Mouse (Mus musculus): ENCODE measurements around the gene Nudt6. TPM values are rescaled to one million over a fixed set of nuclear protein-coding genes. Genes with fewer than 3 reads are reported as not detected.
A peak's percentile ranks its signal among the peaks of the same experiment; 100 is the strongest.

The Nudt6 gene
- polyA plus RNA-seq, 1 experiment from 2014 or later = 5.9 TPM

GRCm38 (mm10) chr3:37414413-37414960, 5.5 kb downstream of the Nudt6 start:
- H3K4me1 ChIP-seq = peaks cover 9% of the 10 kb centered on the region
- no peak overlapping the region for H3K4me2 ChIP-seq (replicated peaks)
- no peaks in the 10 kb centered on the region for H3K36me3 ChIP-seq
- H3K4me3 ChIP-seq = no peak overlapping the region
- H3K27me3 ChIP-seq = no peaks in the 10 kb centered on the region
- no peak overlapping the region for H3K27ac ChIP-seq (replicated peaks)
- H3K9ac ChIP-seq (replicated peaks) = no peak overlapping the region
- H3K9me3 ChIP-seq = no peaks in the 10 kb centered on the region
- no peak for ATAC-seq (replicated peaks)
- 50% methylated on average over 14 of the region's 14 CpGs for WGBS

- Histone ChIP-seq H3K9me3 (no peaks in the 10 kb centered on the region), H3K4me1 (peaks cover 3% of the 10 kb centered on the region), H3K36me3 (no peaks in the 10 kb centered on the region), H3K27me3 (no peaks in the 10 kb centered on the region), H3K4me2 (replicated peaks) (no peak overlapping the region), H3K27ac (replicated peaks) (no peak overlapping the region), H3K9ac (replicated peaks) (no peak overlapping the region), H3K4me3 (no peak overlapping the region)
- 94% methylated on average over 3 of the region's 3 CpGs for WGBS
- no peak for ATAC-seq (replicated peaks)
Observed at GRCm38 (mm10) chr3:37413446-37413845, 6.6 kb downstream of the Nudt6 start.

- Histone ChIP-seq H3K27ac (replicated peaks) (no peak overlapping the region), H3K27me3 (no peaks in the 10 kb centered on the region), H3K4me3 (no peak overlapping the region), H3K9ac (replicated peaks) (no peak overlapping the region), H3K4me2 (replicated peaks) (no peak overlapping the region), H3K4me1 (no peaks in the 10 kb centered on the region), H3K9me3 (no peaks in the 10 kb centered on the region), H3K36me3 (no peaks in the 10 kb centered on the region)
- no peak for ATAC-seq (replicated peaks)
Observed at GRCm38 (mm10) chr3:37407598-37407997, 12.4 kb downstream of the Nudt6 start.

GRCm38 (mm10) chr3:37401729-37402610, 18.0 kb downstream of the Nudt6 start:
- no peak overlapping the region for H3K4me2 ChIP-seq (replicated peaks)
- no peak overlapping the region for H3K9ac ChIP-seq (replicated peaks)
- WGBS = 82% methylated on average over 11 of the region's 11 CpGs

GRCm38 (mm10) chr3:37398661-37399395, 21.2 kb downstream of the Nudt6 start:
- 86% methylated on average over 7 of the region's 7 CpGs for WGBS

More at GRCm38 (mm10) chr3:37401729-37402610, 18.0 kb downstream of the Nudt6 start:
- Histone ChIP-seq H3K36me3 (no peaks in the 10 kb centered on the region), H3K27me3 (no peaks in the 10 kb centered on the region), H3K4me3 (no peak overlapping the region), H3K9me3 (no peaks in the 10 kb centered on the region), H3K27ac (replicated peaks) (no peak overlapping the region), H3K4me1 (no peaks in the 10 kb centered on the region)
- ATAC-seq (replicated peaks) = no peak

GRCm38 (mm10) chr3:37397646-37398045, 22.4 kb downstream of the Nudt6 start:
- no peaks in the 10 kb centered on the region for H3K4me1 ChIP-seq

More at GRCm38 (mm10) chr3:37398661-37399395, 21.2 kb downstream of the Nudt6 start:
- no peak overlapping the region for H3K9ac ChIP-seq (replicated peaks)
- H3K9me3 ChIP-seq = no peaks in the 10 kb centered on the region
- H3K4me3 ChIP-seq = no peak overlapping the region
- H3K4me2 ChIP-seq (replicated peaks) = no peak overlapping the region
- ATAC-seq (replicated peaks) = no peak
- no peak overlapping the region for H3K27ac ChIP-seq (replicated peaks)
- no peaks in the 10 kb centered on the region for H3K4me1 ChIP-seq
- H3K27me3 ChIP-seq = no peaks in the 10 kb centered on the region
- H3K36me3 ChIP-seq = no peaks in the 10 kb centered on the region

DNA sequence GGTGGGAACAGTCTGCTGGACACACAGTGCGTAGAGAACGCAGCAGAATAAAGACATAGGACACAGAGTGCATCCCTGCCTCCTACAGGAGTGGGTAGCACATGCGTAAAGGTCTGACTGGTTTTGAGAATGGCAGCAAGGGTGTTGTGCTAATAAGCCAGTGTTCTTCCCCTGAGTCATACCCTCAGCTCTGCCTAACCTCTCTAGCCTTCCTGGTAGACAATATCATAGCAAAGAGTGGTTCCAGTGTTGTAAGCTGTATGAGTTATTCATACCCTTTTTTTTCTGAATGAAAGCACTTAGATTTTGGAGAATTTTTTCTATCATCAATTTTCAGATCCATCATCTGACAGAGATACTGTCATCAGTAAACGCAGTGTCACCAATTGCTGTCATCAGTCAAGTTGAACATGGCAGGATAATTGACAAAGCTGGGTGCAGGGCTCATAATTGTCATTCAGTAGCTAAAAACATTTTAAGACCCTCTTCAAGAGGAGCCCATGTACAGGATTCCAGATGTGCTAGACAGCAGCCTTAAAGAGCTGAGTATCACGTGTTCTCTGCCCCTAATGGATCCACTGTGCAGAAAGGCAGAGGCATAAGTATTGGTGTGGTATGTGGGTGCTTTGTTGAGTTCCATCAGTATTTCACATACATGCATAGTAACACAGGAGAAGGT, 22.9 kb downstream of the Nudt6 start:
- Histone ChIP-seq H3K9ac (replicated peaks) (no peak overlapping the region), H3K4me3 (no peak overlapping the region), H3K36me3 (no peaks in the 10 kb centered on the region), H3K27ac (replicated peaks) (no peak overlapping the region), H3K9me3 (no peaks in the 10 kb centered on the region), H3K4me1 (no peaks in the 10 kb centered on the region), H3K4me2 (replicated peaks) (no peak overlapping the region), H3K27me3 (no peaks in the 10 kb centered on the region)
- WGBS = 88% methylated on average over 5 of the region's 5 CpGs
- peak; percentile 51 for ATAC-seq (replicated peaks)

More at GRCm38 (mm10) chr3:37397646-37398045, 22.4 kb downstream of the Nudt6 start:
- no peak overlapping the region for H3K4me2 ChIP-seq (replicated peaks)
- no peaks in the 10 kb centered on the region for H3K9me3 ChIP-seq
- 79% methylated on average over 3 of the region's 3 CpGs for WGBS
- no peaks in the 10 kb centered on the region for H3K27me3 ChIP-seq
- H3K36me3 ChIP-seq = no peaks in the 10 kb centered on the region
- no peak overlapping the region for H3K27ac ChIP-seq (replicated peaks)
- no peak overlapping the region for H3K4me3 ChIP-seq
- no peak overlapping the region for H3K9ac ChIP-seq (replicated peaks)
- no peak for ATAC-seq (replicated peaks)

GRCm38 (mm10) chr3:37387310-37387709, 32.7 kb downstream of the Nudt6 start:
- Histone ChIP-seq H3K27me3 (no peaks in the 10 kb centered on the region), H3K9ac (replicated peaks) (no peak overlapping the region), H3K4me1 (no peaks in the 10 kb centered on the region), H3K27ac (replicated peaks) (no peak overlapping the region), H3K36me3 (no peaks in the 10 kb centered on the region), H3K4me3 (no peak overlapping the region), H3K9me3 (no peaks in the 10 kb centered on the region), H3K4me2 (replicated peaks) (no peak overlapping the region)
- ATAC-seq (replicated peaks) = no peak
- WGBS = 94% methylated on average over 6 of the region's 6 CpGs

DNA sequence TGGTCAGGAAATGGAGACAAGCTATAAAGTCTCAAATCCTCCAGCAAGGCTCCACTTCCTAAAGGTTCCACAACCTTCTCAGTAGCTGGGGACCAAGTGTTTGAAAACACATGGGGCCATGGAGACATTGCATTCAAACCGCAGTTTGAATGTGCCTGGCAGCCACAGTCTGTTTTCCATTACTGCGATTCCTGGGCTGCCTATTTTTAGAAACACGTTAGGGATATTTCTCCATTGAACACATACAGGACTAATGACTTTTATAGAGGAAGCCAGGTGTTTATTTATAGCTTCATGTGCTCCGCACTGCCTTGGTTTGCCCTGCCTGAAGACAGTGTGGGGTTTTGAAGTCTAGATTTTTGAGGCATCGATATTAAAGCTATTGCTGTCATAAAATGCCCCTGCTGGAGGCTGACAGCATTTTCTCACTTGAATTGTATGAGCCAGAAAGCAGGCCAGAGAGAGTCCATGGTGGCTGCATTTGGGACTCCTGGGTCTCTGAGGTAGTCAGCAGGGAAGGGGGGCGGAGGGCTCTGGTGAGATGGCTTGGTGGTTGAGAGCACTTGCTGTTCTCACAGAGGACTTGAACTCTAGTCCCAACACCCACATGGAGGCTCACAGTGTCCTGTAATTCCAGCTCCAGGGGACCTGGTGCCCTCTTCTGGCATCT, 36.8 kb downstream of the Nudt6 start:
- Histone ChIP-seq H3K36me3 (no peaks in the 10 kb centered on the region), H3K9ac (replicated peaks) (no peak overlapping the region), H3K27ac (replicated peaks) (no peak overlapping the region), H3K4me2 (replicated peaks) (no peak overlapping the region), H3K9me3 (no peaks in the 10 kb centered on the region), H3K4me3 (no peak overlapping the region), H3K4me1 (no peaks in the 10 kb centered on the region), H3K27me3 (no peaks in the 10 kb centered on the region)
- ATAC-seq (replicated peaks) = no peak
- WGBS = 82% methylated on average over 6 of the region's 6 CpGs

DNA sequence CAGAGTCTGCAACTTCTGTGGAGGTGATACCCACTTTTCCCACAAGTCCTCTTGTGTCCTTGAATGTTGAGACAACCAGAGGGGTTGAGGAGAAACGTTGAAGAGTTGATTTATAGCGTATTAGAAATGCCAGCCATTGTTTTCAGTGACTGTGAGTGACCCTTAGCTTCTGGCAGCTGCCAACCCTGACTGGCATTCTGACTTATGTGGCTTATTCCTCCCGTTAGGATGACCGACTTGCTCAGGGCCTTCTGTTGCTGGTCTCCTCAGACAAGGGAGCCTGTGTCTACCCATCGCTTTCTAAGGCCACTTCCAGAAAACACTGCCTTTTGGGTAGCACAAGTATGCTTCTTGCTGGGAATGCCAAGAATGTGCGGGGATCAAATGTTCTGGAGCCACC, 38.6 kb downstream of the Nudt6 start:
- no peaks in the 10 kb centered on the region for H3K27me3 ChIP-seq
- 60% methylated on average over 6 of the region's 6 CpGs for WGBS

More for the DNA sequence above, 38.6 kb downstream of the Nudt6 start:
- no peaks in the 10 kb centered on the region for H3K9me3 ChIP-seq
- H3K9ac ChIP-seq (replicated peaks) = no peak overlapping the region
- H3K36me3 ChIP-seq = no peaks in the 10 kb centered on the region
- no peak overlapping the region for H3K27ac ChIP-seq (replicated peaks)
- H3K4me1 ChIP-seq = no peaks in the 10 kb centered on the region
- no peak for ATAC-seq (replicated peaks)
- no peak overlapping the region for H3K4me3 ChIP-seq
- H3K4me2 ChIP-seq (replicated peaks) = no peak overlapping the region
